Mouse (Mus musculus) liver, adult 2 months (tissue): ENCODE results near the gene Fkbp4.
A peak's percentile ranks its signal among the peaks of the same experiment; 100 is the strongest.

Experiments used
- CTCF ChIP-seq: fragments of 200-500 bp; IDR thresholded peaks from 2 replicates; pipeline ENCODE4 v1.5.1; 2011; ENCODE audit warnings: low read depth, low read length, control low read depth
- POLR2A ChIP-seq: fragments of 200-500 bp; IDR thresholded peaks from 2 replicates; pipeline ENCODE4 v1.6.1; 2011; ENCODE audit warnings: low read length, control low read depth; ENCODE audit not compliant: insufficient read depth; ENCODE audit errors: extremely low read depth

DNA sequence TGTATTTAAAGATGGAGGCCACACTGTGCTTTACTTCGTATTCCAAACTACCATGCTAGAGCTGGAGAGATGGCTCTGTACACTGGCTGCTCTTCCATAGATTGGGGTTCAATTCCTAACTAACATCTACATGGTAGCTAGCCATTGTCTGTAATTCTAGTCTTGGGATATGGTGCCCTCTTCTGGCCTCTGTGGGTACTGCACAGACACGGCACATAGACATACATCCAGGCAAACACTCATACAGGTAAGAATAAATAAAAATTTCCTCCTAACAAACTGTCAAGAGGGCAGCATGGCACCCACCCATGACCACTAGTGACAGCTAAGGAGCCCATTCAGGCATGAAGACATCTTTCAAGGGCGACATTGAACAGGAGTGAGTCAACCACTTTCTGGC is 27.4 kb downstream of the Fkbp4 start:
- peak; percentile 74 for TF ChIP-seq CTCF
- TF ChIP-seq POLR2A = no peak
